Mouse (Mus musculus) left cerebral cortex, postnatal 10 days (tissue): ENCODE results near the gene Gm20388. TPM values are rescaled to one million over a fixed set of nuclear protein-coding genes. Genes with fewer than 3 reads are reported as not detected.

Experiments used
- DNase-seq, 2 experiments: peaks; one replicate each; pipeline ENCODE4 v3.0.0; 2021 to 2022; ENCODE audit warnings: low spot score in 2 of 2, mixed read lengths in 1 of 2; ENCODE audit errors: extremely low spot score in 1 of 2
- intact Hi-C: fragments of 180-260 bp; cut with DNase I; formaldehyde crosslinking; loops from one replicate; pipeline ENCODE4 v1.15.1; 2025
- total RNA-seq, 2 experiments: library from RNA; stranded (reverse); gene quantifications; 2 replicates each; pipeline ENCODE4 v1.2.3; 2021

Gm20388 gene
- total RNA-seq, 2 experiments from 2014 or later: 4.4 to 9.0 TPM

DNA sequence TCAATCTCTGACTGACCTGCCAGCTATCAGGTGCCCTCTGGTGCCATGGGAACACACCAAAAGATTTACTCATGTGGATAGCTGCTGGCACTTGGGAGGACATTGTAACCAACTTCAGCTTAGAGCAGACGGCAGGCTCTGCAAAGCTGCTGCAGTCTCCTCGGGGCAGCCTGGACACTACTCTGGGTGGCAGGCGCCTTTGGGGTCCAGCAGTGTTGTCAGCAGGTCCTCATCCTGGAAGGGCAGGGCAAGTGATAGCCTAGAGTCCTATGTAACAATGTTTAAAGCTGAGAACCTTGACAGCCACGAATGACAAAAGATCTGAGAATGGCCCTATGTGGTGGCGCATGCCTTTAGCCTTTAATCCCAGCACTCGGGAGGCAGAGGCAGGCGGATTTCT lies 1687.5 kb downstream of the Gm20388 start:
- DNase-seq: no peak
- intact Hi-C loops: no loop called here

- intact Hi-C loops: no loop called here
- peak; percentile 64 to 90 for DNase-seq
Observed at GRCm38 (mm10) chr8:121598892-121599291, 1688.3 kb downstream of the Gm20388 start.

GRCm38 (mm10) chr8:121599842-121600241 lies 1689.2 kb downstream of the Gm20388 start:
- no peak for DNase-seq
- intact Hi-C loops: loop anchor here (10.0 kb wide), 1 partner anchor 215 kb away; no protein-coding TSS in a partner anchor

GRCm38 (mm10) chr8:121602411-121602810 lies 1691.8 kb downstream of the Gm20388 start:
- DNase-seq: no peak
- intact Hi-C loops: loop anchor here (10.0 kb wide), 1 partner anchor 212 kb away; no protein-coding TSS in a partner anchor

- DNase-seq: peak; percentile 62 to 87
- intact Hi-C loops: loop anchor here (10.0 kb wide), 1 partner anchor 212 kb away; no protein-coding TSS in a partner anchor
Observed at GRCm38 (mm10) chr8:121602860-121603259, 1692.2 kb downstream of the Gm20388 start.

- no peak for DNase-seq
- intact Hi-C loops: loop anchor here (10.0 kb wide), 1 partner anchor 211 kb away; no protein-coding TSS in a partner anchor
Observed at GRCm38 (mm10) chr8:121603801-121604200, 1693.2 kb downstream of the Gm20388 start.

GRCm38 (mm10) chr8:121607661-121608060 lies 1697.0 kb downstream of the Gm20388 start:
- no peak for DNase-seq
- intact Hi-C loops: loop anchor here (5.0 to 10.0 kb wide), 2 partner anchors 40 to 207 kb away; no protein-coding TSS in a partner anchor

DNA sequence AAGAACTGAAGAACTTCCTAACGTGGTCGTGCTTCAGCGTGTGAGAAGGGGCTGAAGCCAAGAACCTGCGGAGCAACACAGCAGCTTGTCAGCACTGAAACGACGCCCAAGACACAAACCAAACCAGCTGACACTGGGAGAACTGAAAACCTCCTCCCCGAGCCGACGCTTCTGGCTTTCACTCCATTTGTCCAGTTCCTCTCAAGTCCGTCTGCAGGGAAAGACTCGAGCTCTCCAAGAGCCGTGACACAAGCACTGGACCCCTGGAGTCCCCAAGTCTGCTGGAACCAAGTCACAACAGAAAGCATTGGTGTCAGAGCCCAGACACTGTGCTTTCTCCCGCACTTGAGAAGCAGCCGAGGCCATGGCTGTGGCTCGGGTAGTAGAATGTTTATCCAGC lies 1698.6 kb downstream of the Gm20388 start:
- intact Hi-C loops: loop anchor here (5.0 to 10.0 kb wide), 2 partner anchors 38 to 206 kb away; no protein-coding TSS in a partner anchor
- DNase-seq: no peak

GRCm38 (mm10) chr8:121609916-121610315 lies 1699.3 kb downstream of the Gm20388 start:
- no peak for DNase-seq
- intact Hi-C loops: loop anchor here (5.0 to 10.0 kb wide), 2 partner anchors 37 to 205 kb away; no protein-coding TSS in a partner anchor

GRCm38 (mm10) chr8:121613419-121613818 lies 1702.8 kb downstream of the Gm20388 start:
- intact Hi-C loops: no loop called here
- DNase-seq: no peak

DNA sequence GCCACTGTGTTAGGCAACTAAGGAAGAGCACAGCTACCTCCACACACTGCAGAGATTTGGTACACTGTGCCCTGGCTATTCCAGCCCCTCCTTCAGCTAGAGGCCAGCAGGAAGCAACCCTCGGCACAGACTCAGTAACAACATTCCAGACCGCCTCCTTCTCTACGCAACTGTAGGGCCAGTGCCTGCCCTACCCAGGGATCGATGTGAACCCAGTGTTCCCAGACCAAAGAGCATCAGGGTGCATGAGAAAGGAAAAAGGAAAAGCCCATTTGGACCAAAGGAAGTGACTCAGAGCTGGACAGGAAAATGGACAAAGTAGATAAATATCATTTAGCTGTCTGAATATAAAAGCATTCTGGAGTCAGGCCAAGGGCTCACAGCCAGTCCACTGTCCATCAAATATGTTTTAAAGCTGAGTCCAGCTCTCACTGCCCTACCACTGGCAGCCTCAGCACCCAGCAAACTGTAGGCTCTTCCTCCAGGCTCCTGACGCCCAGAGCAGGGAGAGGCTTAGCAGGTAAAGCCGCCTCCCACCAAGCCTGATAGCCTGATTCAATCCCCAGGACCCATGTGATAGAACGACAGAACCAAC lies 1708.9 kb downstream of the Gm20388 start:
- intact Hi-C loops: no loop called here
- peak in 1 of 2 experiments; percentile 68 for DNase-seq

DNA sequence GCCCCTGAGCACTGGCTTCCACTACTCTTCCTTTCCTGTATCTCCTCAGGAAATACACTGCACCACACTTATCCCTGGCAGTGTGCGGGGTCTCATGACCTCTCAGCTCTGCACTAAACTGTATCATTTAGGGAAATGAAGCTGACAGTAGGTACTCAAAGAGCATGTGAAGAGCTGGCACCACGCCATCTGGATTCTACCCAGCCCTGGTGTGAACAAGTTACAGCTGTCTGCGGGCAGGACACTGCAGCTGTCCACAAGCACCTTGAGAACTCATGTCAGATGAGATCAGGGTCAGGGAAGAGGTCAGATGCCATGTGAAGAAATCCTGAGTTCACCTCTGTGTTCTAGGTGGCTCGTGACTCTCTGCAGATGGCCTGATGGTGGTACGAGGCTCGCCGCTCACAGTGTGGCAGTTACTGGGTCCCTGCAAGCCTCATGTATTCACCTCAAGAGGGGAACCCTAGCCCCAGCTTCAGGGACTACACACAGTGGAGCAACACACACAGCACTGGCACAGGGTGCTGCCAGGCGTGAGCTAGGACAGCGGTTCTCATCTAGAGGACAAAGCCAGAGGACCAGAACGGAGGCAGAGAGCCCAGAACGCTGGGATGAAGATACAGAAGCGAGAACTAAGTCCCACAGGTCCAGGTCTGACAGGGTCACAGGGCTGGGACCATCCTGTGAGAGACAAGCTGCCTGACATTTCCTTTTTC lies 1710.3 kb downstream of the Gm20388 start:
- peak in 1 of 2 experiments; percentile 72 for DNase-seq
- intact Hi-C loops: no loop called here

DNA sequence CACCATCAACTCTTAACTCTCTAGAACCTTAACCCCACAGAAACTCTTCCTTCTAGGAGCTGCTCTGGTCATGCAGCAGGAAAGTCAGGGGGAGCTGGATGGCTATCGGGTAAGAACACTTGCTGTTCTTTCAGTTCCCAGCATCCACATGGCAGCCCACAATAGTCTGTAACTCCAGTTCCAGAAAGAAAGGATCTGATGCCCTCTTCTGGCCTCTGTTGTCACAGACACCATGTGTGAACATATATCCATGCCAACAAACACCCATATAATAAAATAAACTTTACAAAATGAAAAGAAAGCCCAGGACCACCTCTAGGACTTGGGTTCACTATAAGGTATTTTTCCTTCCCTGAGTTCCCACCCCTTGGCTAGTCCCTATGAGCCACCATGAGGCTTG lies 1711.2 kb downstream of the Gm20388 start:
- no peak for DNase-seq
- intact Hi-C loops: no loop called here

GRCm38 (mm10) chr8:121623043-121623442 lies 1712.4 kb downstream of the Gm20388 start:
- no peak for DNase-seq
- intact Hi-C loops: no loop called here

DNA sequence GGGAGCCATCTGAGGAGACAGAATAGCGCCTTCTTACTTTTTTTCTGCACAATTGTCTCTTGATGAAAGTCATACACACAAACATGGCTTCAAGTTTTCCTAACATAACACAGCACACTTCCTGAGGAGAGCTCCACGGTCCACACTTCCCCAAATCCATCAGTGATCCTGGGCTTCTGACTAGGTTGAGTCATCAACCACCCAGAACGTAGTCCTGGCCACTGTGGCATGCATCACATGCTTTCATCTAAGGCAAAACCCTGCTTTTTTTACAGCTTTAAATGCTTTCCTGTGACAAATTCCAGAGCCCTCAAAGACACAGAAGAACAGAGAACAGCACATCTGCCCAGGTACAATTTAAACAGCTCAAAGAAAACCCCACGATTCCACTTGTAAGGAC lies 1718.0 kb downstream of the Gm20388 start:
- intact Hi-C loops: no loop called here
- no peak for DNase-seq

DNA sequence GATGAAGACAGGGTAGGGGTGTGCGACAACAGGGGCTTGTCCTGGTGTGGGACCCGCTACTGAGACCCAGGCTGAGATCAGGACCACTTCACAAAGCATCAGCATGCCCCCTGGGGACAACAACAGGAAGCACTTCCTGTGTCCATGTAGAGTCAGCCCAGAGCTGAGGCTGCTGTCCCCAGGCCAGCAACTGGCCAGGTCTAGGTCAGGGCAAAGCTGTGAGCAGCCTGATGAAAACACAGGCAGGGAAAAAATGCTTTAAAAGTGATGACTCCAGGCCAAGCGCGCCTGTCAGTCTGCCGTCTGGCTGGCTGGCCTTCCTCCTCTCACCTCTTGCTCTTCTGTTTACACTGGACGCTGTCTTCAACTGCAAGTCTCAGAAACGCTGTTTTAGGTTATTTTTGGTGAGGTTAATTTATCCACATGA lies 1721.0 kb downstream of the Gm20388 start:
- intact Hi-C loops: no loop called here
- peak in 1 of 2 experiments; percentile 73 for DNase-seq

DNA sequence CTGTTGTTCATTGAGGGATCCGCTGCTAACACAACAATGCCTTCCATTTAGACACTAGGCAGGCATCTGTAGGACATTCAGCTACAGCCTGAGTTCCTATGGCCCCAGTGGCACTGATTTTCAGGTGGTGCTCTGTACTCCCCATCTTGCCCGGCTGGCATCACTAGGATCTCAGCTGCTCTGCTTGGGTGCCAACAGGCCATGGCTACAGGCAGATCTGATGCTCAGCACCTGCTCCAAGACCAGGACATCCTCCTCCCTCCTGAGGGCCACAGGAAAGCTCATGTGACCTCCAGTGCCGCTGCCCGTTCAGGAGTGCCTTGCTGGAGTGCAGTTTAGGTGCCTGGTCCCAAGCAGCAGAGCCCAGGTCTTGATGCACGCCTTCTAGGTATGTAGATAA lies 1721.8 kb downstream of the Gm20388 start:
- intact Hi-C loops: no loop called here
- no peak for DNase-seq

DNA sequence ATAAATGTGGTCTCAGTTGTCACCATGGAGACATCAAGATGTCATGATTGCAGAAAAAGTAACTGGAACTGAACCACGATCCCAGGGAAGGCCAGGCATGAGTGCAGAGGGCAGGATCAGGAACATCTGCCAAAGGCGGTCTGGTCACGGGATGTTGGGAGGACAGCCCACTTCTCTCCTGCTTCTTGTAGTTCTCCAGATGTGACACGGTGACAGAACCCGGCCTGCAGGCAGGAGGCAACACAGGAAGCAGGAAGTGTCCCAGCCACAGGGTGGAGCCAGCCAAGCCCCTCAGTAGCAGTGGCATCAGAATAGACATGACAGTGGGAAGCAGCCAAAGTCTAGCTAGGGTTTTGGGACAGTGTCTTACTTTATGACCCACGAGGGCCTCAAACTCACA lies 1724.9 kb downstream of the Gm20388 start:
- DNase-seq: peak in 1 of 2 experiments; percentile 76
- intact Hi-C loops: no loop called here

DNA sequence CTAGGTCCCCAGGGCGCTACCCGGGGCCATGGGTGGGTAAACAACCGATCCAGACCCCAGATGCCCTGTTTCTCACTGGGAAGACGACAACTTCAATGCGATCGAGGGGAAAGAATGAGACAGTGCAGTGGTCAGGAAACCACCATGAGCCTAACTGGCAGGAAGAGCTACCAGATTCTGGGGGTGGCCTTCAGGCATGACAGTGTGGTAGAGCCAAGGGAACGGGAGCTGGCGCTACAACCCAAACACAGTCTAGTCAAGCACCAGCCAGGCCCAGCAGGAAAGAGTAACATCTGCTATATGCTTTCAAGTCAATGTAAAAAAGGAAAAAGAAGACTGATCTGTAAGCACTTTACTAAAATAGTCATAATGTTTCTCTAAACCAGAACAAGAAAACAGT lies 1725.5 kb downstream of the Gm20388 start:
- no peak for DNase-seq
- intact Hi-C loops: no loop called here

DNA sequence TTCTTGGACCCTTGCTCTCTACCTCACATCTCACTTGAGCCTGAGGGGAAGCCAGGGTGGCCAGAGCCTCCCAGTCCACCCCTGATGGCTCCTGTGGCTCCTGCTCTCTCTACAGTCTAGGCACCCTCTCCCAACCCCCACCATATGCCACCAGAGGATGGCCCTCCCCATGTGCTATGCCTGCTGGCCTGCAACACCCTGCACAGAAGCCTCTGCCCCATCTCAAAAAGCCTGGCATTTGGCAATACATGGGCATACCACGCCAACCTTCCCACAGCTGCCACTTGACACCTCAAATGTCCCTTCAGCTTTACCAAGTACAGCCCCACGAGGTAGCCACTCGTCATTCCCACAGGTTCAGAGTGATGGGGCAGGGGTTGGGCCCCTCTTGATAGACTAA lies 1732.2 kb downstream of the Gm20388 start:
- intact Hi-C loops: no loop called here
- DNase-seq: no peak
